Mouse (Mus musculus) layer of hippocampus, adult 8-10 months (tissue): ENCODE data around the gene Hpse2. TPM values are rescaled to one million over a fixed set of nuclear protein-coding genes. Genes with fewer than 3 reads are reported as not detected.

Experiments used
- DNase-seq, 2 experiments: peaks; one replicate each; pipeline ENCODE4 v3.0.0; 2022; ENCODE audit warnings: low spot score in 2 of 2
- total RNA-seq, 4 experiments: library from RNA; stranded (reverse); gene quantifications; 2 replicates each; pipeline ENCODE4 v1.2.4; 2022

Gene Hpse2
- total RNA-seq, 4 experiments from 2014 or later = 0.18 to 0.41 (median 0.24) TPM

- DNase-seq = no peak
These were observed 650.4 kb downstream of the Hpse2 start for GRCm38 (mm10) chr19:42737753-42738152.

Other genes starting within 250 kb of the Hpse2 start
- 100 to 1,000 TPM in 3 of 4 experiments, 10 to 100 TPM in 1; 94.0 to 124 (median 105) TPM for gene Cnnm1, start 52.1 kb upstream of the Hpse2 start, total RNA-seq
- gene Got1, start 136.2 kb upstream of the Hpse2 start, total RNA-seq = 100 to 1,000 TPM; 346 to 399 (median 369) TPM
- gene Nkx2-3, start 224.0 kb upstream of the Hpse2 start, total RNA-seq = not detected